Mouse (Mus musculus): ENCODE measurements around the gene Plbd1. TPM values are rescaled to one million over a fixed set of nuclear protein-coding genes. Genes with fewer than 3 reads are reported as not detected.

The Plbd1 gene
- polyA plus RNA-seq, 1 experiment = 0.02 TPM

DNA sequence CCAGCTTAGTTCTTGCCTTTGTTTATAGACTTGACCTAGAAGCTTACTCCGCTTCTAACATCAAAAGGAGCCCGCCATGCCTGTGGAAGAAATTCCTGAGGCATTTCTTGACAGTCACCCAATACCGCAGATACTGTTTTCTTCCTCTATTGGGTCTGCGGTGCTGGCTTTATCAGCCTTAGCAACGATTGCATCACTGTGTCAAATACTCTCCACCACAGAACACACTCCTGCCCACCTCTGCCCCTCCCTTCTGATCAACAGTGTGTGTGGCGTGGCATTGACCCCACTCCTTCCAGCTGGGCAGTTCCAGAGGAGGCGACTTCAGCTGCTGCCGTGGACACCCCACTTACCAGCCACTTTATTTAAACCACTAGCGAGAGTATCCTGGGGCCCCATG, 16.0 kb downstream of the Plbd1 start:
- H3K4me2 ChIP-seq (ENCODE audit: low read depth) = no peak overlapping the region
- H3K27me3 ChIP-seq (ENCODE audit: control insufficient read depth, insufficient read depth, insufficient read length) = no peaks in the 10 kb centered on the region
- TF ChIP-seq CEBPB (IDR thresholded peaks at IDR 0.05; ENCODE audit: insufficient read depth, poor library complexity, severe bottlenecking) (peak; percentile 67), MYOD1 (IDR thresholded peaks at IDR 0.05; ENCODE audit: control insufficient read depth in 1 of 3, insufficient read length in 2 of 3, low read depth in 2 of 3) (no peak)
- no peak overlapping the region for H3K4me3 ChIP-seq
- no peaks in the 10 kb centered on the region for H3K36me3 ChIP-seq (ENCODE audit: control insufficient read depth, insufficient read depth)
- no peak overlapping the region for H3ac ChIP-seq (ENCODE audit: control insufficient read depth, insufficient read length)
- H3K79me2 ChIP-seq (ENCODE audit: control insufficient read depth, insufficient read depth) = no peaks in the 10 kb centered on the region

DNA sequence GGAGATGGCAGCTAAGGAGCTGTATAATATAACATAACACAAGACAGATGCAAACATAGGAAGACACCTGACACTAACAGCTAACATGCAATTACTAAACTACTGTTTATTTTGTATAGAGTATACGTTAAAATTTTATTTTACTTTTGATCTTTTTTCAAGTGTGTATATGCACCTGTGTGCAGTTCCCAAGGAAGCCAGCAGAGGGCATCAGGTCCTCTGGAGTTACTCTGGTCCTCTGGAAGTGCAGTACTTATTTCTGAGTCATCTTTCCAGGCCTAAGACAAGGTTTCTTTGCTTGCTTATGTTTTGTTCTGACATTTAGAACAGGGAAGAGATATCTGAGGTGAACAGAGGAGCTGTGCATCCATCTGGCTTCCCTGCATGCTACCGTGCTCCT, 17.6 kb downstream of the Plbd1 start:
- Histone ChIP-seq H3K27me3 (ENCODE audit: control insufficient read depth, insufficient read depth, insufficient read length) (no peaks in the 10 kb centered on the region), H3K79me2 (ENCODE audit: control insufficient read depth, insufficient read depth) (no peaks in the 10 kb centered on the region), H3K4me2 (ENCODE audit: low read depth) (no peak overlapping the region), H3K4me3 (no peak overlapping the region), H3K36me3 (ENCODE audit: control insufficient read depth, insufficient read depth) (no peaks in the 10 kb centered on the region), H3ac (ENCODE audit: control insufficient read depth, insufficient read length) (no peak overlapping the region)
- no peak for TF ChIP-seq MYOD1 (IDR thresholded peaks at IDR 0.05; ENCODE audit: control insufficient read depth in 1 of 3, insufficient read length in 2 of 3, low read depth in 2 of 3)

DNA sequence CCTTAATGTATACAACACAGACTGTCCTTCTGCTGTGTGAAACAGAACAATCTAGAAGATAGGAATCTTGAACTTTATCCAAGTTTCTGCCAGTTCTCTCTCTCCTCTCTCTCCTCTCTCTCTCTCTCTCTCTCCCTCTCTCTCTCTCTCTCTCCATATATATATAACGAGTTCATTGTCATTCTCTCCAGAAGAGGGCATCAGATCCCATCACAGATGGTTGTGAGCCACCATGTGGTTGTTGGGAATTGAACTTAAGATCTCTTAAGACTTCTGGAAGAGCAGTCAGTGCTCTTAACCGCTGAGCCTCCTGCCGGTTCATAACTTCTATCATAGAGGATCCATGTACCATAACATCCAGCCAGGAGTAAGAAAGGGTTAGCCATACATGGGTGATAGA, 26.7 kb downstream of the Plbd1 start:
- Histone ChIP-seq H3K79me2 (ENCODE audit: control insufficient read depth, insufficient read depth) (no peaks in the 10 kb centered on the region), H3K4me2 (ENCODE audit: low read depth) (no peak overlapping the region), H3K36me3 (ENCODE audit: control insufficient read depth, insufficient read depth) (no peaks in the 10 kb centered on the region), H3ac (ENCODE audit: control insufficient read depth, insufficient read length) (no peak overlapping the region), H3K27me3 (ENCODE audit: control insufficient read depth, insufficient read depth, insufficient read length) (no peaks in the 10 kb centered on the region), H3K4me3 (no peak overlapping the region)
- TF ChIP-seq E2F4 (IDR thresholded peaks at IDR 0.05; ENCODE audit: insufficient read depth) = no peak

DNA sequence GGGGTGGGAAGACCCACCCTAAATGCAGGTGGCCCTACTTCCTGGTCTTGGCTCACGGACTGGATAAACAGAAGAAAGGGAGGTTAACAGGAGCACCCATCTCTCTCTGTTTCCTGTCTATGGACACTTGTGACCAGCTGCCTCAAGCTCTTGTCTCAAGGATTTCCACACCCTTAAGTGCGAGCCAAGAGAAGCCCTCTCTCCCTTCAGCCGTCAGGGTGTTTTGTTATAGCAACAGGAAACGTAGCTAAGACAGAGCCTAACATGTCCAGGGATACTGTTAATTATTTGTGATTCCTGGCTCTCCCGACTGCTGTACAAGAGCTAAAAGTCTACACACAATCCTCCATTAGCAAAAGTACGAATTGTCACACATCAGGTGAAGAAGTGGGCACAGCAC, 28.0 kb downstream of the Plbd1 start:
- H3K4me3 ChIP-seq = no peak overlapping the region
- TF ChIP-seq CEBPB (IDR thresholded peaks at IDR 0.05; ENCODE audit: insufficient read depth, poor library complexity, severe bottlenecking) (no peak), TCF12 (IDR thresholded peaks at IDR 0.05; ENCODE audit: insufficient read depth, poor library complexity, severe bottlenecking) (no peak), E2F4 (IDR thresholded peaks at IDR 0.05; ENCODE audit: insufficient read depth) (no peak), USF1 (IDR thresholded peaks at IDR 0.05; ENCODE audit: low read depth) (no peak), MYOG (IDR thresholded peaks at IDR 0.05; ENCODE audit: control insufficient read depth in 1 of 3, insufficient read depth in 1 of 3, insufficient read length in 2 of 3, low read depth in 2 of 3) (no peak), POLR2A (IDR thresholded peaks at IDR 0.05; ENCODE audit: insufficient read length, low read depth) (no peak), TCF3 (IDR thresholded peaks at IDR 0.05; ENCODE audit: insufficient read length, low read depth) (no peak), MAX (IDR thresholded peaks at IDR 0.05; ENCODE audit: low read depth) (no peak), POLR2AphosphoS2 (IDR thresholded peaks at IDR 0.05; ENCODE audit: insufficient read length, low read depth) (no peak), REST (IDR thresholded peaks at IDR 0.05; ENCODE audit: insufficient read depth, insufficient read length) (no peak), MYOD1 (IDR thresholded peaks at IDR 0.05; ENCODE audit: control insufficient read depth in 1 of 3, insufficient read length in 2 of 3, low read depth in 2 of 3) (no peak)
- H3ac ChIP-seq (ENCODE audit: control insufficient read depth, insufficient read length) = no peak overlapping the region
- H3K4me2 ChIP-seq (ENCODE audit: low read depth) = no peak overlapping the region
- no peaks in the 10 kb centered on the region for H3K36me3 ChIP-seq (ENCODE audit: control insufficient read depth, insufficient read depth)
- H3K27me3 ChIP-seq (ENCODE audit: control insufficient read depth, insufficient read depth, insufficient read length) = no peaks in the 10 kb centered on the region
- no peaks in the 10 kb centered on the region for H3K79me2 ChIP-seq (ENCODE audit: control insufficient read depth, insufficient read depth)

DNA sequence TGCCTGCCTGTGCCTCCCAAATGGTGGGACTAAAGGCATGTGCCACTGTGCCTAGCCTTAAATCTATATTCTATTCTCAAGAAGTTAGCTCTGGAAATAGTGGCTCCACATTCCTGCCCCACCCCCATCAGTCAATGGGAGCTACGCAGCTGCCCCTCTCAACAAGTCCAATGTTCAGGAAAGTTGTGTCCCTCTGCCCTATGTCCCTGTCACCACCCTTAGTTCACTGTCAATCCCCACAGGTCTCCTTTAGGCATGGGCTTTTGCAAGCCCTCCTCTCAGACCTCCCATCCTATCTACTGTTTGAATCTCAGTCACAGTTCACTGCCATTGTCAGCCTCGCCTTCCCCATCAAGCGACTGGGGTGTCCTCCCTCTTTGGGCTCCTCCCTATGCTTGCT, 28.6 kb downstream of the Plbd1 start:
- Histone ChIP-seq H3K27me3 (ENCODE audit: control insufficient read depth, insufficient read depth, insufficient read length) (no peaks in the 10 kb centered on the region), H3ac (ENCODE audit: control insufficient read depth, insufficient read length) (no peak overlapping the region), H3K4me2 (ENCODE audit: low read depth) (no peak overlapping the region), H3K36me3 (ENCODE audit: control insufficient read depth, insufficient read depth) (no peaks in the 10 kb centered on the region), H3K4me3 (no peak overlapping the region), H3K79me2 (ENCODE audit: control insufficient read depth, insufficient read depth) (no peaks in the 10 kb centered on the region)
- TF ChIP-seq TCF12 (IDR thresholded peaks at IDR 0.05; ENCODE audit: insufficient read depth, poor library complexity, severe bottlenecking) (no peak), REST (IDR thresholded peaks at IDR 0.05; ENCODE audit: insufficient read depth, insufficient read length) (no peak), USF1 (IDR thresholded peaks at IDR 0.05; ENCODE audit: low read depth) (no peak), POLR2A (IDR thresholded peaks at IDR 0.05; ENCODE audit: insufficient read length, low read depth) (no peak), TCF3 (IDR thresholded peaks at IDR 0.05; ENCODE audit: insufficient read length, low read depth) (no peak), MYOD1 (IDR thresholded peaks at IDR 0.05; ENCODE audit: control insufficient read depth in 1 of 3, insufficient read length in 2 of 3, low read depth in 2 of 3) (no peak), MAX (IDR thresholded peaks at IDR 0.05; ENCODE audit: low read depth) (no peak), SRF (IDR thresholded peaks at IDR 0.05; ENCODE audit: control insufficient read depth, insufficient read length, low read depth) (no peak), CEBPB (IDR thresholded peaks at IDR 0.05; ENCODE audit: insufficient read depth, poor library complexity, severe bottlenecking) (no peak)

DNA sequence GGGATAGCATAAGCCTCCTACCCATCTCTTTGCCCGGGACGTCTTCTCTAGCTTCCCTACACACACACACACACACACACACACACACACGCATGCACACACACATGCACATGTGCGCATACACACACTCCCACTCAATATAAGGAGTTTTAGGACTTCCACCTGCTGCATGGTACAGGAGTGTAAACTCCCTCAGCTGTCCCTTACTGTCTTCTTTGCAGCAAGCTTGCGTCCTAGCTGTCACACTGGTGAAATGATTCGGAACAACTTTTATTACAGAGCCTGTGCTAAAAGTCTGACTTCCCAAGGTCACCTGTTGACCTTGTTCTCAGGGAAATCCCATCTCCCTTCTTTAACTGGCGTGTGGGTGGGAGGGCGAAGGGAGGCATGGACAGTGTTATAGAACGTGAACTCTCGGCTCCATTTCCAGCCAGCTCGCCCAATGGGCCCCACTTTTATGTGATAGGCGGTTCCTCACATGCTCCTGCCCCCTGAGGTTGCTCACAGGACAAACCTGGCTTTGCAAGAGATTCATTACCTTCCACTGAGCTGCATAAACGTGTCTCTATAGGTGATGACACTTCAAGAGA, 29.7 kb downstream of the Plbd1 start:
- Histone ChIP-seq H3K79me2 (ENCODE audit: control insufficient read depth, insufficient read depth) (no peaks in the 10 kb centered on the region), H3K27me3 (ENCODE audit: control insufficient read depth, insufficient read depth, insufficient read length) (no peaks in the 10 kb centered on the region), H3K36me3 (ENCODE audit: control insufficient read depth, insufficient read depth) (no peaks in the 10 kb centered on the region), H3ac (ENCODE audit: control insufficient read depth, insufficient read length) (no peak overlapping the region), H3K4me3 (no peak overlapping the region), H3K4me2 (ENCODE audit: low read depth) (no peak overlapping the region)
- TF ChIP-seq MAX (IDR thresholded peaks at IDR 0.05; ENCODE audit: low read depth) (no peak), REST (IDR thresholded peaks at IDR 0.05; ENCODE audit: insufficient read depth, insufficient read length) (no peak), POLR2AphosphoS2 (IDR thresholded peaks at IDR 0.05; ENCODE audit: insufficient read length, low read depth) (no peak), TCF3 (IDR thresholded peaks at IDR 0.05; ENCODE audit: insufficient read length, low read depth) (no peak), TCF12 (IDR thresholded peaks at IDR 0.05; ENCODE audit: insufficient read depth, poor library complexity, severe bottlenecking) (no peak), CEBPB (IDR thresholded peaks at IDR 0.05; ENCODE audit: insufficient read depth, poor library complexity, severe bottlenecking) (no peak), POLR2A (IDR thresholded peaks at IDR 0.05; ENCODE audit: insufficient read length, low read depth) (no peak), MYOG (IDR thresholded peaks at IDR 0.05; ENCODE audit: control insufficient read depth in 1 of 3, insufficient read depth in 1 of 3, insufficient read length in 2 of 3, low read depth in 2 of 3) (no peak), USF1 (IDR thresholded peaks at IDR 0.05; ENCODE audit: low read depth) (no peak), E2F4 (IDR thresholded peaks at IDR 0.05; ENCODE audit: insufficient read depth) (no peak), MYOD1 (IDR thresholded peaks at IDR 0.05; ENCODE audit: control insufficient read depth in 1 of 3, insufficient read length in 2 of 3, low read depth in 2 of 3) (no peak), SRF (IDR thresholded peaks at IDR 0.05; ENCODE audit: control insufficient read depth, insufficient read length, low read depth) (no peak)

Measured in myocyte (in vitro differentiated cells).